Mouse (Mus musculus): ENCODE results near the gene Mapk10. TPM values are rescaled to one million over a fixed set of nuclear protein-coding genes. Genes with fewer than 3 reads are reported as not detected.

Mapk10 gene
- polyA plus RNA-seq, 1 experiment from 2014 or later = 0.59 TPM

DNA sequence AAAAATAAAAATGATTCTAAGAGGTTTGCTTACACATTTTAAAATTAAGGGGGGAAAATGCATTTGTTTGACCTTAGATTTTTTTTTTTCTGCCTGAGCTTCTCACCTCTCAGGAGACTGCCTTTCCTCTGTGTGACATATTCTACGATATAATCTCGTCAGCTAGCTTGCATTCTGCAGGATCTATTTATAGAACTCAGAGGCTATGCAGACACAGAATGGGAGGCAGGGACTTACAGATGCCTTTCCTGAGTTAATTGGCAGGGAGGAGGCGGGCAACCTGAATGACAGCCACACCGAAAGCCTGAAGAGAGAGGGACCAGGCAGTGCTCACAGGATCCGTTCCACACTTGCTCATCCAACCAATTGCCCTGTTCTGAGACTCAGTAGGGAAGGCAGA lies 34.1 kb downstream of the Mapk10 start:
- H3K36me3 ChIP-seq (ENCODE audit: control insufficient read depth, insufficient read depth, low read length) = no peaks in the 10 kb centered on the region
- no peak overlapping the region for H3K4me3 ChIP-seq (ENCODE audit: low read depth, low read length)
- H3K4me1 ChIP-seq (ENCODE audit: control insufficient read depth, insufficient read depth, low read length) = no peaks in the 10 kb centered on the region
- ATAC-seq (ENCODE audit: insufficient number of reproducible peaks, low FRiP score, low TSS enrichment, low read depth) (no peak), DNase-seq (ENCODE audit: low spot score) (no peak)
- H3K9me3 ChIP-seq (ENCODE audit: control insufficient read depth, low read length) = no peaks in the 10 kb centered on the region
- H3K9ac ChIP-seq (ENCODE audit: low read length) = no peak overlapping the region
- H3K4me2 ChIP-seq (ENCODE audit: low read depth, severe bottlenecking) = no peak overlapping the region
- H3K27me3 ChIP-seq (ENCODE audit: control insufficient read depth, insufficient read depth, low read length) = no peaks in the 10 kb centered on the region
- no peak overlapping the region for H3K27ac ChIP-seq (replicated peaks; ENCODE audit: low read depth, low read length)
- 56% methylated on average over 5 of the region's 5 CpGs for WGBS

DNA sequence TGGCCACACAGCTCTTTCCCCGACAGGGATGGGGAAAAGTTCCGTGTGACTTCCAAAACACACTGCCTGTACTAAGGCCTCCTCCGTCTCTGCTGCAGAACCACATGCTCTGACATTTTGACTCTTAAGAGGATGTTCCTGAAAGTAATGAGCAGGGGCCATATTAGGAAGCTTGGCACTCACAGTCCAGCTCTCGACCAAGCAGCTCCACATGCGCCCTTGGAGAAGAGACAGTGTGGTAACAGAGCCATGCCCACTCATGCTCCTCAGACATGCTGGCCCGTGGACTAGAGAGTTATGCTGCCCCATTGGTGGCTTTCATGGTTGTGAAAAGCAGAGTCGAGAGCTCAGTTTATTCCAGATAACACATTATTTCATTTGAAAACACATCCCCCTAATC lies 35.1 kb downstream of the Mapk10 start:
- 91% methylated on average over 7 of the region's 7 CpGs for WGBS
- H3K27me3 ChIP-seq (ENCODE audit: control insufficient read depth, insufficient read depth, low read length) = no peaks in the 10 kb centered on the region
- DNase-seq (ENCODE audit: low spot score) (no peak), ATAC-seq (ENCODE audit: insufficient number of reproducible peaks, low FRiP score, low TSS enrichment, low read depth) (no peak)
- H3K36me3 ChIP-seq (ENCODE audit: control insufficient read depth, insufficient read depth, low read length) = no peaks in the 10 kb centered on the region
- no peaks in the 10 kb centered on the region for H3K9me3 ChIP-seq (ENCODE audit: control insufficient read depth, low read length)
- no peak overlapping the region for H3K4me3 ChIP-seq (ENCODE audit: low read depth, low read length)
- no peak overlapping the region for H3K9ac ChIP-seq (ENCODE audit: low read length)
- no peaks in the 10 kb centered on the region for H3K4me1 ChIP-seq (ENCODE audit: control insufficient read depth, insufficient read depth, low read length)
- no peak overlapping the region for H3K27ac ChIP-seq (replicated peaks; ENCODE audit: low read depth, low read length)
- no peak overlapping the region for H3K4me2 ChIP-seq (ENCODE audit: low read depth, severe bottlenecking)

- Histone ChIP-seq H3K9ac (ENCODE audit: low read length) (no peak overlapping the region), H3K27ac (replicated peaks; ENCODE audit: low read depth, low read length) (no peak overlapping the region), H3K36me3 (ENCODE audit: control insufficient read depth, insufficient read depth, low read length) (no peaks in the 10 kb centered on the region), H3K4me3 (ENCODE audit: low read depth, low read length) (no peak overlapping the region), H3K4me2 (ENCODE audit: low read depth, severe bottlenecking) (no peak overlapping the region), H3K27me3 (ENCODE audit: control insufficient read depth, insufficient read depth, low read length) (no peaks in the 10 kb centered on the region), H3K9me3 (ENCODE audit: control insufficient read depth, low read length) (no peaks in the 10 kb centered on the region; the same call in 1 of the 2 replicates), H3K4me1 (ENCODE audit: control insufficient read depth, insufficient read depth, low read length) (no peaks in the 10 kb centered on the region)
- ATAC-seq (ENCODE audit: insufficient number of reproducible peaks, low FRiP score, low TSS enrichment, low read depth) (no peak), DNase-seq (ENCODE audit: low spot score) (no peak)
- whole genome bisulfite sequencing = 87% methylated on average over 7 of the region's 7 CpGs
These were observed 36.5 kb downstream of the Mapk10 start for GRCm38 (mm10) chr5:103174607-103175006.

GRCm38 (mm10) chr5:103171207-103171606 lies 39.9 kb downstream of the Mapk10 start:
- no peak for DNase-seq (ENCODE audit: low spot score)
- no peaks in the 10 kb centered on the region for H3K36me3 ChIP-seq (ENCODE audit: control insufficient read depth, insufficient read depth, low read length)
- H3K4me3 ChIP-seq (ENCODE audit: low read depth, low read length) = no peak overlapping the region
- H3K4me1 ChIP-seq (ENCODE audit: control insufficient read depth, insufficient read depth, low read length) = no peaks in the 10 kb centered on the region
- no peak overlapping the region for H3K4me2 ChIP-seq (ENCODE audit: low read depth, severe bottlenecking)
- no peaks in the 10 kb centered on the region for H3K27me3 ChIP-seq (ENCODE audit: control insufficient read depth, insufficient read depth, low read length)
- no peak overlapping the region for H3K9ac ChIP-seq (ENCODE audit: low read length)
- H3K9me3 ChIP-seq (ENCODE audit: control insufficient read depth, low read length) = no peaks in the 10 kb centered on the region; the same call in 1 of the 2 replicates
- no peak overlapping the region for H3K27ac ChIP-seq (replicated peaks; ENCODE audit: low read depth, low read length)
- 89% methylated on average over 3 of the region's 3 CpGs for WGBS
- no peak for ATAC-seq (ENCODE audit: insufficient number of reproducible peaks, low FRiP score, low TSS enrichment, low read depth)

GRCm38 (mm10) chr5:103167371-103167770 lies 43.8 kb downstream of the Mapk10 start:
- H3K4me2 ChIP-seq (ENCODE audit: low read depth, severe bottlenecking) = no peak overlapping the region
- no peak overlapping the region for H3K27ac ChIP-seq (replicated peaks; ENCODE audit: low read depth, low read length)
- WGBS = 93% methylated on average over 5 of the region's 5 CpGs
- DNase-seq (ENCODE audit: low spot score) = no peak
- no peak for ATAC-seq (ENCODE audit: insufficient number of reproducible peaks, low FRiP score, low TSS enrichment, low read depth)
- no peaks in the 10 kb centered on the region; the same call in 1 of the 2 replicates for H3K9me3 ChIP-seq (ENCODE audit: control insufficient read depth, low read length)
- no peaks in the 10 kb centered on the region for H3K27me3 ChIP-seq (ENCODE audit: control insufficient read depth, insufficient read depth, low read length)
- no peak overlapping the region for H3K4me3 ChIP-seq (ENCODE audit: low read depth, low read length)
- H3K36me3 ChIP-seq (ENCODE audit: control insufficient read depth, insufficient read depth, low read length) = no peaks in the 10 kb centered on the region
- no peaks in the 10 kb centered on the region for H3K4me1 ChIP-seq (ENCODE audit: control insufficient read depth, insufficient read depth, low read length)
- H3K9ac ChIP-seq (ENCODE audit: low read length) = no peak overlapping the region

DNA sequence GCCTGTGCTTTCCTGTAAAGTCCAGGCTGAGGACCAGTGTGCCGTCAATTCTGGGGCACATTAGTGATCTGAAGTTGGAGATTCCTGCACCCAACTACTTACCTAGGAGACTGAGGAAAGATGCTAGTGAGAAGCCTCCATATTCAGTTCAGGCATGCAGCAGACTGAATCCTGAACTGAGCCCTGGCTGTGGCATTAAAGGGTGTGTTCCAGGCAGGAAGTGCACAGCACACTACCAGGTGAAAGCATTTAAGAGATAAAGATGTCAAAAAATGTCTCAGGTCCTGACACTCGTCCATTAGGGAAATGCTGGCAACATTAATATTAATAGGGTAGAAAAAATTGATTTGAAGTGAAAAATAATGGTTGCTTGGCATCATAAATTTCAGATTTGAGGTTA lies 44.4 kb downstream of the Mapk10 start:
- no peaks in the 10 kb centered on the region for H3K36me3 ChIP-seq (ENCODE audit: control insufficient read depth, insufficient read depth, low read length)
- no peak overlapping the region for H3K27ac ChIP-seq (replicated peaks; ENCODE audit: low read depth, low read length)
- no peak overlapping the region for H3K4me3 ChIP-seq (ENCODE audit: low read depth, low read length)
- DNase-seq (ENCODE audit: low spot score) = no peak
- no peaks in the 10 kb centered on the region; the same call in 1 of the 2 replicates for H3K9me3 ChIP-seq (ENCODE audit: control insufficient read depth, low read length)
- no peak for ATAC-seq (ENCODE audit: insufficient number of reproducible peaks, low FRiP score, low TSS enrichment, low read depth)
- WGBS = 77% methylated on average over 2 of the region's 2 CpGs
- H3K4me2 ChIP-seq (ENCODE audit: low read depth, severe bottlenecking) = no peak overlapping the region
- no peaks in the 10 kb centered on the region for H3K4me1 ChIP-seq (ENCODE audit: control insufficient read depth, insufficient read depth, low read length)
- no peak overlapping the region for H3K9ac ChIP-seq (ENCODE audit: low read length)
- no peaks in the 10 kb centered on the region for H3K27me3 ChIP-seq (ENCODE audit: control insufficient read depth, insufficient read depth, low read length)

DNA sequence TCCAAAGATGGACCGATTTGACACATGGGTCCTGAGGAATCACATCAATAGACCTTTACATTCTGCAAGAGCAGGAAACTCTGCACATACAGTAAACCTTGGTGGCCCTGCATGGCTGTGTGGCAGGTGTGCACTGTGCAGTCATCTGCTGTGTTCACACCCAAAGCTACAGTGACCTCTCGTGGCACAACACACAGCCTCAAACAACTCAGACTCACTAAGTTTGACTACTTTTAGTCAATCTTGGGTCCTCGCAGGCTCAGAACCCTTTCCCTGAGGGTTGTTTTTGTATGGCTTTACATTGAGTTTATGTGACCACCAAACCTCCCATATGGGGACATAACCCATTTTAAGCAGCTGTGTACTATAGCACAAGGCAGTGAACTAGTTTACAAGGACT lies 47.1 kb downstream of the Mapk10 start:
- Histone ChIP-seq H3K27ac (replicated peaks; ENCODE audit: low read depth, low read length) (no peak overlapping the region), H3K4me1 (ENCODE audit: control insufficient read depth, insufficient read depth, low read length) (no peaks in the 10 kb centered on the region), H3K9me3 (ENCODE audit: control insufficient read depth, low read length) (no peaks in the 10 kb centered on the region), H3K36me3 (ENCODE audit: control insufficient read depth, insufficient read depth, low read length) (no peaks in the 10 kb centered on the region), H3K4me2 (ENCODE audit: low read depth, severe bottlenecking) (no peak overlapping the region), H3K4me3 (ENCODE audit: low read depth, low read length) (no peak overlapping the region), H3K27me3 (ENCODE audit: control insufficient read depth, insufficient read depth, low read length) (no peaks in the 10 kb centered on the region), H3K9ac (ENCODE audit: low read length) (no peak overlapping the region)
- WGBS = 89% methylated on average over 3 of the region's 3 CpGs
- ATAC-seq (ENCODE audit: insufficient number of reproducible peaks, low FRiP score, low TSS enrichment, low read depth) (no peak), DNase-seq (ENCODE audit: low spot score) (no peak)

GRCm38 (mm10) chr5:103161574-103161973 lies 49.6 kb downstream of the Mapk10 start:
- no peak for ATAC-seq (ENCODE audit: insufficient number of reproducible peaks, low FRiP score, low TSS enrichment, low read depth)
- WGBS = 69% methylated on average over 3 of the region's 3 CpGs
- H3K27me3 ChIP-seq (ENCODE audit: control insufficient read depth, insufficient read depth, low read length) = no peaks in the 10 kb centered on the region
- H3K36me3 ChIP-seq (ENCODE audit: control insufficient read depth, insufficient read depth, low read length) = no peaks in the 10 kb centered on the region
- no peak overlapping the region for H3K4me3 ChIP-seq (ENCODE audit: low read depth, low read length)
- no peak for DNase-seq (ENCODE audit: low spot score)
- no peak overlapping the region for H3K4me2 ChIP-seq (ENCODE audit: low read depth, severe bottlenecking)
- H3K27ac ChIP-seq (replicated peaks; ENCODE audit: low read depth, low read length) = no peak overlapping the region
- no peaks in the 10 kb centered on the region for H3K9me3 ChIP-seq (ENCODE audit: control insufficient read depth, low read length)
- no peaks in the 10 kb centered on the region for H3K4me1 ChIP-seq (ENCODE audit: control insufficient read depth, insufficient read depth, low read length)
- no peak overlapping the region for H3K9ac ChIP-seq (ENCODE audit: low read length)

GRCm38 (mm10) chr5:103161196-103161540 lies 50.0 kb downstream of the Mapk10 start:
- ATAC-seq (ENCODE audit: insufficient number of reproducible peaks, low FRiP score, low TSS enrichment, low read depth) = no peak
- no peaks in the 10 kb centered on the region for H3K36me3 ChIP-seq (ENCODE audit: control insufficient read depth, insufficient read depth, low read length)
- H3K27me3 ChIP-seq (ENCODE audit: control insufficient read depth, insufficient read depth, low read length) = no peaks in the 10 kb centered on the region
- DNase-seq (ENCODE audit: low spot score) = no peak
- H3K9ac ChIP-seq (ENCODE audit: low read length) = no peak overlapping the region
- H3K4me1 ChIP-seq (ENCODE audit: control insufficient read depth, insufficient read depth, low read length) = no peaks in the 10 kb centered on the region
- no peak overlapping the region for H3K27ac ChIP-seq (replicated peaks; ENCODE audit: low read depth, low read length)
- H3K9me3 ChIP-seq (ENCODE audit: control insufficient read depth, low read length) = no peaks in the 10 kb centered on the region
- H3K4me3 ChIP-seq (ENCODE audit: low read depth, low read length) = no peak overlapping the region
- WGBS = 51% methylated on average over 1 of the region's 1 CpGs
- H3K4me2 ChIP-seq (ENCODE audit: low read depth, severe bottlenecking) = no peak overlapping the region

Data from limb, embryonic 11.5 days (tissue).